Mouse (Mus musculus) stomach, embryonic 14.5 days (tissue): ENCODE data around the gene Usp54. TPM values are rescaled to one million over a fixed set of nuclear protein-coding genes. Genes with fewer than 3 reads are reported as not detected.

ENCODE experiments used
- ATAC-seq: fragments of 200-750 bp; cut with Nextera tagmentation; 2 replicates; pipeline ENCODE4 v1.8.0; 2017; ENCODE audit warnings: low read depth, moderate TSS enrichment; ENCODE audit not compliant: insufficient number of reproducible peaks, insufficient read depth, low FRiP score
- H3K27ac ChIP-seq: fragments of 300-500 bp; sonication (generic); 2 replicates; pipeline ENCODE4 v1.5.1; 2014; ENCODE audit warnings: mild to moderate bottlenecking, low read length, moderate library complexity, mixed read lengths
- H3K27me3 ChIP-seq: fragments of 300-500 bp; sonication (generic); 2 replicates; pipeline ENCODE4 v1.6.1; 2014; ENCODE audit warnings: low read length, control low read depth, mixed read lengths; ENCODE audit not compliant: control insufficient read depth, insufficient read depth
- H3K36me3 ChIP-seq: fragments of 300-500 bp; sonication (generic); 2 replicates; pipeline ENCODE4 v1.6.1; 2014; ENCODE audit warnings: mild to moderate bottlenecking, control low read depth, low read length, moderate library complexity, mixed read lengths; ENCODE audit not compliant: control insufficient read depth, insufficient read depth
- H3K4me1 ChIP-seq: fragments of 300-500 bp; sonication (generic); 2 replicates; pipeline ENCODE4 v1.6.1; 2014; ENCODE audit warnings: low read length, control low read depth, mixed read lengths; ENCODE audit not compliant: control insufficient read depth, insufficient read depth
- H3K4me2 ChIP-seq: fragments of 300-500 bp; sonication (generic); replicated peaks from 2 replicates; pipeline ENCODE4 v1.6.1; 2014; ENCODE audit warnings: low read depth, low read length, control low read depth
- H3K4me3 ChIP-seq: fragments of 300-500 bp; sonication (generic); 2 replicates; pipeline ENCODE4 v1.5.1; 2014; ENCODE audit warnings: low read depth, low read length, control low read depth
- H3K9ac ChIP-seq: fragments of 300-500 bp; sonication (generic); replicated peaks from 2 replicates; pipeline ENCODE4 v1.6.1; 2014; ENCODE audit warnings: low read depth, mild to moderate bottlenecking, control low read depth, low read length, moderate library complexity, mixed read lengths
- H3K9me3 ChIP-seq: fragments of 300-500 bp; sonication (generic); 2 replicates; pipeline ENCODE4 v1.6.1; 2016; ENCODE audit warnings: low read depth, low read length, control low read depth; ENCODE audit not compliant: control insufficient read depth
- WGBS: fragments of 180-500 bp; shearing (Covaris S2); extraction: QIAGEN DNeasy Blood & Tissue Kit; methylation state at CpG from one replicate; pipeline ENCODE4 v1.1.7; 2014; 5-methylcytosine and 5-hydroxymethylcytosine counted together
- polyA plus RNA-seq: library from polyadenylated mRNA; unstranded; fragments of >200 nt; fragmentation: Nextera tagmentation; extraction: Ambion mirVana; gene quantifications from 2 replicates; pipeline ENCODE4 v1.2.1, GENCODE M21; 2014

The Usp54 gene
- polyA plus RNA-seq, 1 experiment from 2014 or later: 8.4 TPM

- Histone ChIP-seq H3K4me1 (no peaks in the 10 kb centered on the region), H3K9me3 (no peaks in the 10 kb centered on the region), H3K27me3 (no peaks in the 10 kb centered on the region), H3K4me3 (no peak overlapping the region), H3K36me3 (no peaks in the 10 kb centered on the region), H3K27ac (no peak overlapping the region), H3K9ac (no peak overlapping the region), H3K4me2 (no peak overlapping the region)
- ATAC-seq: no peak
- 40% methylated on average over 4 of the region's 4 CpGs for WGBS
Observed at GRCm38 (mm10) chr14:20631253-20631652, 9.6 kb downstream of the Usp54 start.

- Histone ChIP-seq H3K4me3 (no peak overlapping the region), H3K27me3 (no peaks in the 10 kb centered on the region), H3K4me1 (no peaks in the 10 kb centered on the region), H3K9me3 (no peaks in the 10 kb centered on the region), H3K27ac (no peak overlapping the region), H3K9ac (no peak overlapping the region), H3K36me3 (no peaks in the 10 kb centered on the region), H3K4me2 (no peak overlapping the region)
- WGBS: 86% methylated on average over 3 of the region's 3 CpGs
- ATAC-seq: no peak
Observed at GRCm38 (mm10) chr14:20626971-20627370, 13.9 kb downstream of the Usp54 start.

GRCm38 (mm10) chr14:20626447-20626846, 14.4 kb downstream of the Usp54 start:
- no peak for ATAC-seq
- no peak overlapping the region for H3K4me3 ChIP-seq
- H3K36me3 ChIP-seq: no peaks in the 10 kb centered on the region
- H3K9ac ChIP-seq: no peak overlapping the region
- WGBS: 86% methylated on average over 2 of the region's 2 CpGs
- no peak overlapping the region for H3K4me2 ChIP-seq
- no peaks in the 10 kb centered on the region for H3K27me3 ChIP-seq
- no peaks in the 10 kb centered on the region for H3K9me3 ChIP-seq
- no peaks in the 10 kb centered on the region for H3K4me1 ChIP-seq
- H3K27ac ChIP-seq: no peak overlapping the region

DNA sequence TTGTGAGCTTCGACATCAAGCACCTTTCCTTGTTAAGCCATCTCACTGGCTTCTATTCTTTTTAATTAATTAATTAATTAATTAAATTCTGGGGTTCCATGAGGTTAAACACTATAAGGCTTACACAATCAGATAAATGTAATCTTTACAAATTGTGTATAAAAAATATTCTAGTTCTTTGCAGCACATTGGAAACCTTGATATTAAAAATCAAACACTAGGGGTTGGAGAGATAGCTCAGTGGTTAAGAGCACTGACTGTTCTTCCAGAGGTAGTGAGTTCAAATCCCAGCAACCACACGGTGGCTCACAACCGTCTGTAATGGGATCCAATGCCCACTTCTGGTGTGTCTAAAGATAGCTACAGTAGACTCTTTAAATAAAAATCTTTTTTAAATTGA, 18.0 kb downstream of the Usp54 start:
- no peaks in the 10 kb centered on the region for H3K9me3 ChIP-seq
- no peaks in the 10 kb centered on the region for H3K27me3 ChIP-seq
- no peak overlapping the region for H3K4me2 ChIP-seq
- no peak overlapping the region for H3K27ac ChIP-seq
- H3K9ac ChIP-seq: no peak overlapping the region
- ATAC-seq: no peak
- no peaks in the 10 kb centered on the region for H3K4me1 ChIP-seq
- no peaks in the 10 kb centered on the region for H3K36me3 ChIP-seq
- WGBS: 91% methylated on average over 3 of the region's 3 CpGs
- no peak overlapping the region for H3K4me3 ChIP-seq

DNA sequence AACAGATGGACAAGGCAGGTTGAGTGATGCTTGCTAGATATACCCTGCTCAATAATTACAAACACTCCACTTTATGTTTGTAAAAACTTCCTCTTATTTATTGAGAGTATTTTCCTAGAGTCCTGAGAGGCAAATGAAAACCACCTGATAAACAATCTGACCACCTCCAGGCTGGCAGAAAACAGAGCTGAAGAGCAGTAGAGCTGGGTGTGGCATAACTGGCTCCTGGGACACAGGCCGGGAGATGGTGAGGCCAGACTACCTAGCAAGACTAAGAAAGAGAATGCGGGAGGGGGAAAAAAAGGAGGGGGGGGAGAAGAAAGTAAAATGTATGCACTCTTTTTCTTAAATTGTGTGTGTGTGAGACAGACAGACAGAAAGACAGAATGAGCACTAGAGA, 18.5 kb downstream of the Usp54 start:
- no peak overlapping the region for H3K4me3 ChIP-seq
- H3K9ac ChIP-seq: no peak overlapping the region
- H3K36me3 ChIP-seq: no peaks in the 10 kb centered on the region
- H3K4me1 ChIP-seq: no peaks in the 10 kb centered on the region
- H3K4me2 ChIP-seq: no peak overlapping the region
- ATAC-seq: no peak
- no peaks in the 10 kb centered on the region for H3K9me3 ChIP-seq
- H3K27ac ChIP-seq: no peak overlapping the region
- 73% methylated on average over 2 of the region's 2 CpGs for WGBS
- no peaks in the 10 kb centered on the region for H3K27me3 ChIP-seq

- H3K36me3 ChIP-seq: no peaks in the 10 kb centered on the region
Observed at GRCm38 (mm10) chr14:20621903-20622302, 19.0 kb downstream of the Usp54 start.

DNA sequence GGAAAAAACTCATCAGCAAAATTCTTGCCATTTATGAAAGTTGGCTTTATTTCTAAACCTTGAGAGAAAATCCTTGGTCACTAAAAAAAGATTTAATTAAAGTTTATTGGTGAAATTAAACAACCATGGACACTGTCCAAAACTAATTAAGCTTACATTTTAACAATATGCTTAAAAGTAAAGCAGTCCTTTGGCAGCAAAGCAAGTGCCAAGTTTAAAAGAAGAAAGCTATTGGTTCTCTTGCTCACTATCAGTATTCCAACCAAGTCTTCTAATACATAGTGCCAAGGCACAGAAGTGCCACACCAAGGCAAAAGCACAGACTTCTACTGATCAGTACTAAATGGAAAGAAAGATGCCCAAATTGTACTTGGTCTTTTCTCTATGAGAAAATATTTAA, 21.7 kb downstream of the Usp54 start:
- no peaks in the 10 kb centered on the region for H3K4me1 ChIP-seq
- ATAC-seq: no peak
- H3K36me3 ChIP-seq: no peaks in the 10 kb centered on the region
- no peak overlapping the region for H3K27ac ChIP-seq
- no peaks in the 10 kb centered on the region for H3K9me3 ChIP-seq
- no peak overlapping the region for H3K4me2 ChIP-seq
- H3K9ac ChIP-seq: no peak overlapping the region
- no peaks in the 10 kb centered on the region for H3K27me3 ChIP-seq
- no peak overlapping the region for H3K4me3 ChIP-seq

More at GRCm38 (mm10) chr14:20621903-20622302, 19.0 kb downstream of the Usp54 start:
- 88% methylated on average over 2 of the region's 2 CpGs for whole genome bisulfite sequencing
- Histone ChIP-seq H3K4me2 (no peak overlapping the region), H3K27me3 (no peaks in the 10 kb centered on the region), H3K9me3 (no peaks in the 10 kb centered on the region), H3K4me1 (no peaks in the 10 kb centered on the region), H3K9ac (no peak overlapping the region), H3K27ac (no peak overlapping the region), H3K4me3 (no peak overlapping the region)
- no peak for ATAC-seq

DNA sequence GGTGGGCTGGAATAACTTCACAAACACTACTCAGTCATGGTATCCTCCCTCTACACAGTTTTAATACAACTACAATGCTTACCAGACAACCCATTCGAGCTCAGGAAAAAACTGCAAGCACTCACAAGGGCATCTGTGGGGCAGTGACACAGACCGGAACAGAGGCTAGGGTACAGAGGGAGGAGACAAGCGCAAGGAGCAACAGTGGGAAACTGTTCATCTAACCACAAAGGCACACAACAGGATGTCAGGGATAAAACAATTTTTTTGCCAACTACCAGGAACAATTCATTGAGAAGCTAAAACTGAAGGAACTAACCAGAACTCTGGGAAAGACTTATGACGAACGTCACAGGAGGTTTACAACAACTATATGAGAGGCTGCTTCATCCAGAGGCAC, 22.7 kb downstream of the Usp54 start:
- WGBS: 73% methylated on average over 5 of the region's 5 CpGs
- Histone ChIP-seq H3K4me1 (no peaks in the 10 kb centered on the region), H3K4me3 (no peak overlapping the region), H3K9ac (no peak overlapping the region), H3K36me3 (no peaks in the 10 kb centered on the region), H3K27me3 (no peaks in the 10 kb centered on the region), H3K27ac (no peak overlapping the region), H3K9me3 (no peaks in the 10 kb centered on the region), H3K4me2 (no peak overlapping the region)
- ATAC-seq: no peak

GRCm38 (mm10) chr14:20616421-20616820, 24.4 kb downstream of the Usp54 start:
- Histone ChIP-seq H3K27me3 (no peaks in the 10 kb centered on the region), H3K4me2 (no peak overlapping the region), H3K4me3 (no peak overlapping the region), H3K9ac (no peak overlapping the region), H3K4me1 (no peaks in the 10 kb centered on the region), H3K9me3 (no peaks in the 10 kb centered on the region), H3K27ac (no peak overlapping the region), H3K36me3 (no peaks in the 10 kb centered on the region)
- 31% methylated on average over 2 of the region's 2 CpGs for WGBS
- no peak for ATAC-seq
